8 mouse cellular contexts compared by ENCODE assay signal in the genomic region with DNA sequence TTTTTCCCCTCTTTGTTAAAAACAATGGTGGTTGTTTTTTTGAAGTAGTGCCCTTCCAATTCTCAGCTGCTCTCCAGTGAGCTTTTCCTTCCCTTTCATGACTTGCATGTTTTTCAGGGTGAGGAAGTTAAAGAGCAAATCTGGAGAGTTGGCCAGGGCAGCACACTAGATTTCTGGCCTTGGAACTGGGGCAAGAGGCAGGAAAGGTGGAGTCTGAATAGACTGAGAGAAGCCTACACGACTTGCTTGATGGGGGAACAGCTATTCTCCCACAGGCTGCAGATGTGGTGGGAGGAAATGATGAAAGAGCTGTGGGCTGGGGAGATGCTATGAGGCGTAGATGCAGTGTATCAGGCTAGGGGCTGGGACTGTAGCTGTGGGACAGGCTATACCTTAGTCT. TPM values are rescaled to one million over a fixed set of nuclear protein-coding genes. Genes with fewer than 3 reads are reported as not detected.
DNase-seq lines count a peak whose midpoint lies in the region; ATAC-seq and TF ChIP-seq lines count a peak whose summit lies in the region.

No protein-coding gene starts in this region.

- H3K4me3 ChIP-seq in gastrocnemius, adult 2 months: no peak overlapping the region
- no peak overlapping the region for H3K4me3 ChIP-seq in embryonic facial prominence, embryonic 10.5 days
- H3K4me3 ChIP-seq in intestine, embryonic 16.5 days (ENCODE audit: low read length): no peak overlapping the region
- H3K4me3 ChIP-seq in megakaryocyte, embryonic 14.5 days (replicated peaks): peak overlapping the region; percentile 60
- no peak overlapping the region for H3K4me3 ChIP-seq in hindbrain, embryonic 11.5 days (ENCODE audit: low read depth, low read length)

- 0 out of 2 replicates have a peak, but pooled peaks have one; percentile 44 for ATAC-seq in intestine, embryonic 16.5 days
- ATAC-seq in hindbrain, embryonic 11.5 days (ENCODE audit: low FRiP score): no peak

- TF ChIP-seq CTCF in gastrocnemius, adult 2 months (IDR thresholded peaks at IDR 0.05): no peak

- H3K36me3 ChIP-seq in embryonic facial prominence, embryonic 10.5 days (replicated peaks): no peaks in the 10 kb centered on the region
- H3K36me3 ChIP-seq in intestine, embryonic 16.5 days (ENCODE audit: control insufficient read depth, insufficient read depth, low read length): no peaks in the 10 kb centered on the region
- no peaks in the 10 kb centered on the region for H3K36me3 ChIP-seq in megakaryocyte, embryonic 14.5 days (replicated peaks; ENCODE audit: low read length)
- no peaks in the 10 kb centered on the region for H3K36me3 ChIP-seq in hindbrain, embryonic 11.5 days (ENCODE audit: control insufficient read depth, insufficient read depth, low read length)

- H3K4me1 ChIP-seq in embryonic facial prominence, embryonic 10.5 days: peaks cover 24% of the 10 kb centered on the region
- H3K4me1 ChIP-seq in intestine, embryonic 16.5 days (ENCODE audit: control insufficient read depth, insufficient read depth, low read length): no peaks in the 10 kb centered on the region
- H3K4me1 ChIP-seq in megakaryocyte, embryonic 14.5 days: peaks cover 50% of the 10 kb centered on the region
- no peaks in the 10 kb centered on the region for H3K4me1 ChIP-seq in hindbrain, embryonic 11.5 days (replicated peaks; ENCODE audit: control insufficient read depth, insufficient read depth, low read length)

- intact Hi-C loops in gastrocnemius, adult 2 months (cut with DNase I): loop anchor here (5.0 kb wide), 1 partner anchor 59 kb away; a partner anchor contains a TSS

- peak; percentile 55 for DNase-seq in gastrocnemius, adult 2 months
- DNase-seq in gastrocnemius, postnatal 10 days: no peak
- no peak for DNase-seq in embryonic facial prominence, embryonic 10.5 days (ENCODE audit: low spot score)
- DNase-seq in ovary, postnatal 10 days (ENCODE audit: low spot score): no peak
- DNase-seq in embryo, embryonic 10.5 days (ENCODE audit: low spot score): no peak
- no peak for DNase-seq in hindbrain, embryonic 11.5 days (ENCODE audit: low spot score)

- H3K27ac ChIP-seq in gastrocnemius, adult 2 months: peak overlapping the region; percentile 76
- H3K27ac ChIP-seq in embryonic facial prominence, embryonic 10.5 days (replicated peaks): 0 out of 2 replicates have a peak overlapping the region, but pooled peaks have one; percentile 24
- peak overlapping the region; percentile 59 for H3K27ac ChIP-seq in intestine, embryonic 16.5 days (ENCODE audit: low read length)
- H3K27ac ChIP-seq in hindbrain, embryonic 11.5 days (ENCODE audit: low read depth, low read length): no peak overlapping the region

- 58% methylated on average over 2 of the region's 2 CpGs for WGBS in embryonic facial prominence, embryonic 10.5 days
- WGBS in intestine, embryonic 16.5 days: 62% methylated on average over 2 of the region's 2 CpGs
- 71% methylated on average over 2 of the region's 2 CpGs for WGBS in hindbrain, embryonic 11.5 days

- H3K27me3 ChIP-seq in embryonic facial prominence, embryonic 10.5 days (replicated peaks; ENCODE audit: low read depth, poor library complexity, severe bottlenecking): no peaks in the 10 kb centered on the region
- no peaks in the 10 kb centered on the region for H3K27me3 ChIP-seq in intestine, embryonic 16.5 days (replicated peaks; ENCODE audit: control insufficient read depth, insufficient read depth, low read length)
- H3K27me3 ChIP-seq in megakaryocyte, embryonic 14.5 days (replicated peaks): no peaks in the 10 kb centered on the region
- no peaks in the 10 kb centered on the region for H3K27me3 ChIP-seq in hindbrain, embryonic 11.5 days (ENCODE audit: control insufficient read depth, insufficient read depth, low read length)

- H3K9me3 ChIP-seq in embryonic facial prominence, embryonic 10.5 days: no peaks in the 10 kb centered on the region
- H3K9me3 ChIP-seq in intestine, embryonic 16.5 days (ENCODE audit: control insufficient read depth, low read length): no peaks in the 10 kb centered on the region
- H3K9me3 ChIP-seq in megakaryocyte, embryonic 14.5 days: no peaks in the 10 kb centered on the region
- no peaks in the 10 kb centered on the region for H3K9me3 ChIP-seq in hindbrain, embryonic 11.5 days (ENCODE audit: control insufficient read depth, low read length)

- no peak overlapping the region for H3K9ac ChIP-seq in intestine, embryonic 16.5 days (ENCODE audit: low read depth, low read length)
- no peak overlapping the region for H3K9ac ChIP-seq in hindbrain, embryonic 11.5 days (ENCODE audit: low read depth, low read length)

- no peak overlapping the region for H3K4me2 ChIP-seq in intestine, embryonic 16.5 days (ENCODE audit: low read depth, low read length)
- no peak overlapping the region for H3K4me2 ChIP-seq in hindbrain, embryonic 11.5 days (replicated peaks; ENCODE audit: low read depth, low read length)

RNA-seq across cellular contexts. Expression of a gene that starts 57.1 kb away (rescaled TPM):
- total RNA-seq in gastrocnemius, adult 2 months (2021): 1 to 10 TPM; 3.9 to 5.4 TPM
- 1 to 10 TPM; 6.8 to 9.7 TPM for total RNA-seq in gastrocnemius, postnatal 10 days (2021)
- 2.1 and 2.4 TPM in 2 replicates for polyA plus RNA-seq in embryonic facial prominence, embryonic 10.5 days (2016; fragmentation: Nextera tagmentation; extraction: Ambion mirVana)
- 1.3 and 1.4 TPM in 2 replicates for polyA plus RNA-seq in intestine, embryonic 16.5 days (2015; fragmentation: Nextera tagmentation; extraction: Ambion mirVana)
- polyA plus RNA-seq in megakaryocyte, embryonic 14.5 days (2012; ENCODE audit: insufficient read depth, low replicate concordance): 0.25 and 5.0 TPM in 2 replicates
- polyA plus RNA-seq in hindbrain, embryonic 11.5 days (2014; fragmentation: Nextera tagmentation; extraction: Ambion mirVana): 3.0 and 3.7 TPM in 2 replicates
